Mouse (Mus musculus) ES-E14 (cell line): ENCODE results near the gene Gm3642. TPM values are rescaled to one million over a fixed set of nuclear protein-coding genes. Genes with fewer than 3 reads are reported as not detected.
"Not testable (repeated sequence)": the region's sequence is repeated elsewhere in the genome, so short reads cannot be mapped to it uniquely, and the experiment has no call there.

ENCODE experiments used
- DNase-seq: peaks from one replicate; pipeline ENCODE4 v3.0.0-alpha.2; 2013; ENCODE audit warnings: low read depth, low spot score
- H3K27ac ChIP-seq: 2 replicates; pipeline ENCODE4 v1.5.1; 2012; ENCODE audit warnings: low read depth, mild to moderate bottlenecking, low read length, moderate library complexity, mixed read lengths; ENCODE audit not compliant: poor library complexity, insufficient read depth, severe bottlenecking
- H3K36me3 ChIP-seq: 2 replicates; pipeline ENCODE4 v1.6.1; 2012; ENCODE audit warnings: mild to moderate bottlenecking, low read length, moderate library complexity, mixed read lengths; ENCODE audit not compliant: control insufficient read depth, poor library complexity, insufficient read depth, severe bottlenecking
- H3K4me1 ChIP-seq, 2 experiments: fragments of 150-350 bp in 1 of 2; sonication (generic) in 1 of 2; 2 replicates each; pipeline ENCODE4 v1.6.1; 2012; ENCODE audit warnings: low read length in 2 of 2, mild to moderate bottlenecking in 1 of 2, mixed read lengths in 1 of 2; ENCODE audit not compliant: control insufficient read depth in 2 of 2, insufficient read depth in 2 of 2, poor library complexity in 1 of 2
- H3K4me3 ChIP-seq, 2 experiments: fragments of 150-350 bp in 1 of 2; sonication (generic) in 1 of 2; 2 replicates each; pipeline ENCODE4 v1.5.1; 2012; ENCODE audit warnings: low read length in 2 of 2, low read depth in 1 of 2, mild to moderate bottlenecking in 1 of 2, mixed read lengths in 1 of 2; ENCODE audit not compliant: insufficient read depth in 1 of 2, poor library complexity in 1 of 2, severe bottlenecking in 1 of 2
- H3K9ac ChIP-seq: 2 replicates; pipeline ENCODE4 v1.6.1; 2012; ENCODE audit warnings: low read depth, mild to moderate bottlenecking, low read length, mixed read lengths; ENCODE audit not compliant: poor library complexity, insufficient read depth, severe bottlenecking
- H3K9me3 ChIP-seq: fragments of 150-350 bp; sonication (generic); 2 replicates; pipeline ENCODE4 v1.6.1; 2012; ENCODE audit warnings: low read depth, mild to moderate bottlenecking, low read length; ENCODE audit not compliant: control insufficient read depth, insufficient read depth
- in situ Hi-C, 2 experiments: fragments of 600-800 bp; cut with MboI; formaldehyde crosslinking; loops; one replicate each; pipeline ENCODE4 v1.15.1; 2025; ENCODE audit warnings: low sequenced_read_pairs in 2 of 2, inconsistent platforms in 1 of 2; ENCODE audit not compliant: unreplicated experiment in 2 of 2
- total RNA-seq: library from RNA; depleted of rRNA; stranded (reverse); fragments of 300-350 nt; gene quantifications from 2 replicates; pipeline ENCODE4 v1.2.3, GENCODE M21; 2012; rRNA removed

Gm3642 gene
- not detected in 2 replicates for total RNA-seq

GRCm38 (mm10) chr14:6840211-6840610 lies at the start of gene Gm3642:
Gene Gm3642, minus strand, starts transcription at chr14:6840311.
- DNase-seq, H3K4me3 ChIP-seq, H3K9me3 ChIP-seq, H3K9ac ChIP-seq, H3K27ac ChIP-seq, H3K4me1 ChIP-seq, in situ Hi-C loops, H3K36me3 ChIP-seq: not testable (repeated sequence)

GRCm38 (mm10) chr14:6889521-6890012 lies 49.5 kb upstream of the Gm3642 start, which contains the start of gene Gm3667:
Gene Gm3667, minus strand, starts transcription at chr14:6889962.
- H3K4me1 ChIP-seq, DNase-seq, H3K36me3 ChIP-seq, in situ Hi-C loops, H3K27ac ChIP-seq, H3K9me3 ChIP-seq: not testable (repeated sequence)
- Histone ChIP-seq H3K9ac (peak within 1 kb of the TSS; percentile 73), H3K4me3 (peak within 1 kb of the TSS; percentile 39 to 50)

- H3K4me3 ChIP-seq = peak overlapping the region; percentile 4 to 31; a peak in 3 of 4 replicates
- H3K36me3 ChIP-seq, in situ Hi-C loops, H3K9me3 ChIP-seq, H3K27ac ChIP-seq, DNase-seq, H3K4me1 ChIP-seq: not testable (repeated sequence)
- H3K9ac ChIP-seq = peak overlapping the region; percentile 6; the same call in 1 of the 2 replicates
Observed at GRCm38 (mm10) chr14:6888811-6889210, 48.7 kb upstream of the Gm3642 start.

GRCm38 (mm10) chr14:6823297-6823696 lies 16.8 kb downstream of the Gm3642 start:
- DNase-seq, in situ Hi-C loops, H3K9ac ChIP-seq, H3K9me3 ChIP-seq, H3K27ac ChIP-seq, H3K4me3 ChIP-seq, H3K4me1 ChIP-seq, H3K36me3 ChIP-seq: not testable (repeated sequence)

Other genes with a start within 250 kb of the Gm3642 start
- gene Gm3629, start 249.7 kb downstream of the Gm3642 start, total RNA-seq = 0.40 and 0.85 TPM in 2 replicates
- gene Gm3460, start 217.9 kb downstream of the Gm3642 start, total RNA-seq = not detected in 2 replicates
- gene Gm10251, start 156.1 kb downstream of the Gm3642 start, total RNA-seq = not detected in 2 replicates
- not detected in 2 replicates for gene Gm8050, start 120.1 kb downstream of the Gm3642 start, total RNA-seq
- gene Gm3636, start 98.0 kb downstream of the Gm3642 start, total RNA-seq = 5.4 and 7.1 TPM in 2 replicates
- not detected in 2 replicates for gene Gm8362, start 65.9 kb downstream of the Gm3642 start, total RNA-seq
- 0.94 and 1.7 TPM in 2 replicates for gene Gm3667, start 49.7 kb upstream of the Gm3642 start, total RNA-seq
- not detected in 2 replicates for gene Gm6356, start 133.5 kb upstream of the Gm3642 start, total RNA-seq
- 1.5 and 3.9 TPM in 2 replicates for gene Gm10406, start 187.1 kb upstream of the Gm3642 start, total RNA-seq
- gene Gm3685, start 204.7 kb upstream of the Gm3642 start, total RNA-seq = not detected in 2 replicates